8 mouse cellular contexts compared by ENCODE assay signal in the genomic region with DNA sequence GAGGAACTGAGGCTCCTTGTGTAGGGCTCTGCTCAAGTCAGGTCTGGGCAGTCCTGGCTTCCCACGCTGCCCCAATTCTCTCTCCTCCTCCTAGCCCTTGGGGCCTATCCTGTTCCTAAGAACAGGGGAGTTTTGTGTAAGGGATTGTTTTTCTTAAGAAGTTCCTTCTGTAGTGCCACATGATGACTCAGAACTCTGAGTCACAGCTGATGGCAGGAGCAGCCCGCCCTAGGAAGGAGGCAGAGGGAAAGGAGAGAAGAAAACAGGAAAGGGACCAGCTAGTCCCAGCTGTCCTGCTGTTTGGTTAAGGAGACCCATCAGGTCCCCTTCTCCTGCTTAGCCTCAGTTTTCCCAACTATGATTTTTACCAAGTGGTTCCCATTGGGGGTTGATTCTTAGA. TPM values are rescaled to one million over a fixed set of nuclear protein-coding genes. Genes with fewer than 3 reads are reported as not detected.
DNase-seq lines count a peak whose midpoint lies in the region; ATAC-seq and TF ChIP-seq lines count a peak whose summit lies in the region.
"Had no signal": no experiment of that assay in that cellular context is flagged by ENCODE, and none has a peak within 500 bp of the region (broad histone marks: within the 10 kb centered on the region; RNA-seq: fewer than 3 reads in every experiment).

No protein-coding gene starts in this region.

- H3K9ac ChIP-seq in embryonic facial prominence, embryonic 14.5 days (ENCODE audit: low read depth, low read length), result no peak overlapping the region
- 0 out of 2 replicates have a peak overlapping the region, but pooled peaks have one; percentile 2 for H3K9ac ChIP-seq in heart, embryonic 15.5 days

- H3K4me3 ChIP-seq in embryonic facial prominence, embryonic 14.5 days (ENCODE audit: low read depth, low read length), result no peak overlapping the region
- no peak overlapping the region for H3K4me3 ChIP-seq in heart, embryonic 15.5 days
- H3K4me3 ChIP-seq in myocyte, result no peak overlapping the region

- H3K4me2 ChIP-seq in embryonic facial prominence, embryonic 14.5 days (ENCODE audit: low read depth, low read length), result no peak overlapping the region
- H3K4me2 ChIP-seq in heart, embryonic 15.5 days, result no peak overlapping the region
- H3K4me2 ChIP-seq in myocyte (ENCODE audit: low read depth), result peak overlapping the region; percentile 84

- peak; percentile 55 for DNase-seq in left cerebral cortex, adult 11 months (ENCODE audit: low spot score)
- DNase-seq in left cerebral cortex, postnatal 4 days, result no peak
- DNase-seq in embryonic facial prominence, embryonic 14.5 days (ENCODE audit: low spot score), result peak; percentile 74
- no peak for DNase-seq in liver
- DNase-seq: kidney, postnatal 10 days had no signal

- no peaks in the 10 kb centered on the region for H3K27me3 ChIP-seq in embryonic facial prominence, embryonic 14.5 days (replicated peaks; ENCODE audit: control insufficient read depth, insufficient read depth, low read length)
- H3K27me3 ChIP-seq in heart, embryonic 15.5 days, result no peaks in the 10 kb centered on the region
- no peaks in the 10 kb centered on the region for H3K27me3 ChIP-seq in myocyte (ENCODE audit: control insufficient read depth, insufficient read depth, insufficient read length)

- intact Hi-C loops in left cerebral cortex, postnatal 4 days (cut with DNase I), result no loop called here

- peak overlapping the region; percentile 79 for H3K27ac ChIP-seq in embryonic facial prominence, embryonic 14.5 days (replicated peaks; ENCODE audit: low read depth, low read length)
- peak overlapping the region; percentile 71 for H3K27ac ChIP-seq in heart, embryonic 15.5 days

- ATAC-seq in embryonic facial prominence, embryonic 14.5 days (ENCODE audit: low read depth), result 0 out of 2 replicates have a peak, but pooled peaks have one; percentile 3
- ATAC-seq in heart, embryonic 15.5 days (replicated peaks; ENCODE audit: insufficient number of reproducible peaks, insufficient read depth, low FRiP score, low read depth), result no peak
- ATAC-seq in megakaryocyte-erythroid progenitor cell, adult 5-6 weeks (replicated peaks; ENCODE audit: low FRiP score, low TSS enrichment, poor library complexity, severe bottlenecking), result no peak

- WGBS in embryonic facial prominence, embryonic 14.5 days, result 35% methylated on average over 2 of the region's 2 CpGs
- WGBS in heart, embryonic 15.5 days, result 59% methylated on average over 2 of the region's 2 CpGs

- no peak overlapping the region for H3ac ChIP-seq in myocyte (ENCODE audit: control insufficient read depth, insufficient read length)

- H3K79me2 ChIP-seq in myocyte (ENCODE audit: control insufficient read depth, insufficient read depth), result peaks cover 32% of the 10 kb centered on the region

- no peak for TF ChIP-seq POLR2A in myocyte (IDR thresholded peaks at IDR 0.05; ENCODE audit: insufficient read length, low read depth)

- H3K4me1 ChIP-seq in embryonic facial prominence, embryonic 14.5 days (ENCODE audit: control insufficient read depth, insufficient read depth, low read length), result peaks cover 85% of the 10 kb centered on the region
- H3K4me1 ChIP-seq in heart, embryonic 15.5 days (replicated peaks), result peaks cover 82% of the 10 kb centered on the region

- H3K9me3 ChIP-seq in embryonic facial prominence, embryonic 14.5 days (ENCODE audit: control insufficient read depth, low read length), result no peaks in the 10 kb centered on the region
- H3K9me3 ChIP-seq in heart, embryonic 15.5 days (replicated peaks), result no peaks in the 10 kb centered on the region

- no peaks in the 10 kb centered on the region for H3K36me3 ChIP-seq in embryonic facial prominence, embryonic 14.5 days (ENCODE audit: control insufficient read depth, insufficient read depth, low read length)
- no peaks in the 10 kb centered on the region for H3K36me3 ChIP-seq in heart, embryonic 15.5 days
- no peaks in the 10 kb centered on the region for H3K36me3 ChIP-seq in myocyte (ENCODE audit: control insufficient read depth, insufficient read depth)

TF ChIP-seq in myocyte, 11 proteins besides CTCF, POLR2A, EP300 and RAD21:
- TF ChIP-seq SRF (IDR thresholded peaks at IDR 0.05; ENCODE audit: control insufficient read depth, insufficient read length, low read depth) (no peak), USF1 (IDR thresholded peaks at IDR 0.05; ENCODE audit: low read depth) (no peak), CEBPB (IDR thresholded peaks at IDR 0.05; ENCODE audit: insufficient read depth, poor library complexity, severe bottlenecking) (no peak), MYOD1 (IDR thresholded peaks at IDR 0.05; ENCODE audit: control insufficient read depth in 1 of 3, insufficient read length in 2 of 3, low read depth in 2 of 3) (peak in 2 of 3 experiments; percentile 41 to 55), E2F4 (IDR thresholded peaks at IDR 0.05; ENCODE audit: insufficient read depth) (no peak), POLR2AphosphoS2 (IDR thresholded peaks at IDR 0.05; ENCODE audit: insufficient read length, low read depth) (no peak), MYOG (IDR thresholded peaks at IDR 0.05; ENCODE audit: control insufficient read depth in 1 of 3, insufficient read depth in 1 of 3, insufficient read length in 2 of 3, low read depth in 2 of 3) (peak in 2 of 3 experiments; percentile 13 to 59), TCF3 (IDR thresholded peaks at IDR 0.05; ENCODE audit: insufficient read length, low read depth) (no peak), MAX (IDR thresholded peaks at IDR 0.05; ENCODE audit: low read depth) (no peak), REST (IDR thresholded peaks at IDR 0.05; ENCODE audit: insufficient read depth, insufficient read length) (no peak), TCF12 (IDR thresholded peaks at IDR 0.05; ENCODE audit: insufficient read depth, poor library complexity, severe bottlenecking) (no peak)
TF ChIP-seq in myocyte: peak in this region for 2.

RNA-seq across cellular contexts. Expression of gene Gsn, which starts 15.6 kb away (rescaled TPM):
- 10 to 100 TPM; 20.0 to 20.7 TPM for total RNA-seq in left cerebral cortex, postnatal 4 days (2021)
- 359 and 397 TPM in 2 replicates for polyA plus RNA-seq in embryonic facial prominence, embryonic 14.5 days (2014; fragmentation: Nextera tagmentation; extraction: Ambion mirVana)
- 321 and 325 TPM in 2 replicates for polyA plus RNA-seq in heart, embryonic 15.5 days (2015; fragmentation: Nextera tagmentation; extraction: Ambion mirVana)
- polyA plus RNA-seq in myocyte (2012; fragmentation: generic; extraction: Trizol), result 282 TPM
- 15.8 and 16.1 TPM in 2 replicates for total RNA-seq in megakaryocyte-erythroid progenitor cell, adult 5-6 weeks (2014; fragmentation: Nextera tagmentation)
- total RNA-seq in megakaryocyte-erythroid progenitor cell, adult 5-6 weeks (2017), result 3.7 and 5.2 TPM in 2 replicates

Comparison
In these comparisons a context has a peak if more than half of its experiments do, and no peak if none do; other contexts are left out.
1. DNase-seq: peak in left cerebral cortex, adult 11 months (single experiment) and embryonic facial prominence, embryonic 14.5 days (single experiment); none in left cerebral cortex, postnatal 4 days (single experiment) and liver (single experiment).